Mouse (Mus musculus) hindbrain, embryonic 12.5 days (tissue): ENCODE measurements at regions not wholly inside any gene's neighbourhood (a gene's known extent, or its start where the extent isn't known, plus 50 kb on each side); places are given as distances from the start of the nearest gene placed in this dataset.

ENCODE experiments used
- ATAC-seq: fragments of 200-750 bp; cut with Nextera tagmentation; 2 replicates; pipeline ENCODE4 v1.8.0; 2017; ENCODE audit warnings: moderate TSS enrichment; ENCODE audit not compliant: low FRiP score
- H3K27ac ChIP-seq: fragments of 300-500 bp; sonication (generic); 2 replicates; pipeline ENCODE4 v1.5.1; 2016; ENCODE audit warnings: mild to moderate bottlenecking
- H3K27me3 ChIP-seq: fragments of 300-500 bp; sonication (generic); 2 replicates; pipeline ENCODE4 v1.6.1; 2016; ENCODE audit warnings: mild to moderate bottlenecking
- H3K36me3 ChIP-seq: fragments of 300-500 bp; sonication (generic); 2 replicates; pipeline ENCODE4 v1.6.1; 2016; ENCODE audit warnings: mild to moderate bottlenecking
- H3K4me1 ChIP-seq: fragments of 300-500 bp; sonication (generic); 2 replicates; pipeline ENCODE4 v1.6.1; 2016
- H3K4me2 ChIP-seq: fragments of 300-500 bp; sonication (generic); replicated peaks from 2 replicates; pipeline ENCODE4 v1.6.1; 2016; ENCODE audit warnings: mild to moderate bottlenecking
- H3K4me3 ChIP-seq: fragments of 300-500 bp; sonication (generic); 2 replicates; pipeline ENCODE4 v1.5.1; 2016; ENCODE audit warnings: mild to moderate bottlenecking
- H3K9ac ChIP-seq: fragments of 300-500 bp; sonication (generic); 2 replicates; pipeline ENCODE4 v1.6.1; 2016; ENCODE audit warnings: mild to moderate bottlenecking, moderate library complexity
- H3K9me3 ChIP-seq: fragments of 300-500 bp; sonication (generic); replicated peaks from 2 replicates; pipeline ENCODE4 v1.6.1; 2016; ENCODE audit warnings: mild to moderate bottlenecking
- WGBS: fragments of 180-500 bp; shearing (Covaris S2); methylation state at CpG from one replicate; pipeline ENCODE4 v1.1.7; 2016; 5-methylcytosine and 5-hydroxymethylcytosine counted together

DNA sequence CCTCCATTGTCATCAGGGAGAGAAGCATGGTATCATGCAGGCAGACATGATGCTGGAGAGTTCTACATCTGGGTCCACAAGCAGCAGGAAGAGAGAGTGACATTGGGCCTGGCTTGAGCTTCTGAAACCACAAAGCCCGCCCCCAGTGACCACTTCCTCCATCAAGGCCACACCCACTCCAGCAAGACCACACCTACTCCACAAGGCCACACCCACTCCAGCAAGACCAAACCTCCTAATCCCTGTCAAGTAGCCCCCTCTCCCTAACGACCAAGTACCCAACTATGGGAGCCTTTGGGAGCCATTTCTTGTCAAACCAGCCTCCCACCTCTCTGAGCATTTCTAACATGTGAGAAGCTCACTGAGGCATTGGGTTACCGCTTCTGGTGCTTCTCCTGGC lies 209.6 kb downstream of the Rpap3 start:
- Histone ChIP-seq H3K4me3 (no peak overlapping the region), H3K27ac (no peak overlapping the region), H3K9me3 (peaks cover 7% of the 10 kb centered on the region; the same call in 1 of the 2 replicates), H3K4me2 (no peak overlapping the region), H3K27me3 (no peaks in the 10 kb centered on the region), H3K9ac (no peak overlapping the region), H3K4me1 (no peaks in the 10 kb centered on the region), H3K36me3 (no peaks in the 10 kb centered on the region)
- 85% methylated on average over 3 of the region's 3 CpGs for WGBS
- ATAC-seq: no peak

DNA sequence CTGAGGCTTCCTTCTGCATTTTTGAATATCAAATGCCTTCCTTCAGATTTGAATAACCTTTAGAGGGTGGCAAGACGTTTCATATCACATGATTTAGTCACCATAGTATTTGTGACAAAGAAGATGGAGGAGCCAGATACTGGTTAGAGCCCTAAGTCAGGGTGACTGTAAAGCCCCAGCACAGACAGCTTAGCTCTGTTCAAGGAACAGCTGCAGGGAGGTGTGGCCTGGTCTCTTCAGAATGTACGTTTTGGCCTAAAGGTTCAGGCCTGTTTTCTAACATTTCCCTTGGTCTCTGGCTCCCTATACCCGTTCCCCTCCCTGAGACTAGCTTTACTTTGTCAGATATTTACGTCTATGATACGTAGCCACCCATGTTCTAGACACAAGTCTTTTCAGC lies 212.3 kb downstream of the Rpap3 start:
- Histone ChIP-seq H3K4me3 (no peak overlapping the region), H3K36me3 (no peaks in the 10 kb centered on the region), H3K4me2 (no peak overlapping the region), H3K27me3 (no peaks in the 10 kb centered on the region), H3K4me1 (no peaks in the 10 kb centered on the region), H3K9ac (no peak overlapping the region), H3K27ac (no peak overlapping the region), H3K9me3 (peaks cover 7% of the 10 kb centered on the region; the same call in 1 of the 2 replicates)
- WGBS: 93% methylated on average over 5 of the region's 5 CpGs
- no peak for ATAC-seq

DNA sequence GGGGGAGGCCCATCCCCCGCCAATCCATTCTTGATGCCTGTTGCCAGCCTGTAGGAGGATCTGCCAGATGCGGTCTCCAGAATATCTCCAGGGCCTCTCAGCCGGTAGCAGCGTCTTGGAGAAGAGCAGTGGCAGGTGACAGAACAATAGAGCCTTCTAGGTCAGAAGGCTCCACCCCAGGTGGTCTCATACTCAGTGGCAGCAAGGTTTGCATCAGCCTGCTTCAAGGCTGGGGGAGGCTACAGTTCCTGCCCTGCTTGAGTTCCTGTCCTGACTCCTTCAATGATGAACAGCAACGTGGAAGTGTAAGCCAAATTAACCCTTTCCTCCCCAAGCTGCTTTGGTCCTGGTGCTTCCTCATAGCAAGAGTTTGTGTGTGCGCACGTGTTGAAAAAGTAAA lies 213.8 kb downstream of the Rpap3 start:
- Histone ChIP-seq H3K27ac (no peak overlapping the region), H3K4me1 (no peaks in the 10 kb centered on the region), H3K9me3 (peaks cover 7% of the 10 kb centered on the region; the same call in 1 of the 2 replicates), H3K9ac (no peak overlapping the region), H3K4me3 (no peak overlapping the region), H3K36me3 (no peaks in the 10 kb centered on the region), H3K4me2 (no peak overlapping the region), H3K27me3 (no peaks in the 10 kb centered on the region)
- 70% methylated on average over 7 of the region's 7 CpGs for WGBS
- ATAC-seq: no peak

DNA sequence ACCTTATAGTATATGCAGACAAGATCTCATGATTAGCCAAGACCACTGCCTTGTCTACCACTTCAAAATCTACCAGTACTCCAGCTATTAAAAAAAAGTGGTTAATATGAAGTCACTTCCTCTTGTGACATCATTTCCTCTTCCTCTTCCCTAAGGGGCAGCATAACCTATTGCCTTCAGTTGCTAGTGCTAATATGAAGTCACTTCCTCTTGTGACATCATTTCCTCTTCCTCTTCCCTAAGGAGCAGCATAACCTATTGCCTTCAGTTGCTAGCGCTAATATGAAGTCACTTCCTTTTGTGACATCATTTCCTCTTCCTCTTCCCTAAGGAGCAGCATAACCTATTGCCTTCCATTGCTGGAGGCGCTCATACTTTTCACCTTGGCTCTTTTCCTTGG lies 218.2 kb downstream of the Rpap3 start:
- H3K4me1 ChIP-seq: no peaks in the 10 kb centered on the region
- 98% methylated on average over 2 of the region's 2 CpGs for WGBS
- no peak for ATAC-seq
- H3K36me3 ChIP-seq: no peaks in the 10 kb centered on the region
- no peak overlapping the region for H3K9ac ChIP-seq
- H3K4me3 ChIP-seq: no peak overlapping the region
- H3K4me2 ChIP-seq: no peak overlapping the region
- no peak overlapping the region for H3K27ac ChIP-seq
- no peaks in the 10 kb centered on the region for H3K27me3 ChIP-seq
- H3K9me3 ChIP-seq: no peaks in the 10 kb centered on the region

DNA sequence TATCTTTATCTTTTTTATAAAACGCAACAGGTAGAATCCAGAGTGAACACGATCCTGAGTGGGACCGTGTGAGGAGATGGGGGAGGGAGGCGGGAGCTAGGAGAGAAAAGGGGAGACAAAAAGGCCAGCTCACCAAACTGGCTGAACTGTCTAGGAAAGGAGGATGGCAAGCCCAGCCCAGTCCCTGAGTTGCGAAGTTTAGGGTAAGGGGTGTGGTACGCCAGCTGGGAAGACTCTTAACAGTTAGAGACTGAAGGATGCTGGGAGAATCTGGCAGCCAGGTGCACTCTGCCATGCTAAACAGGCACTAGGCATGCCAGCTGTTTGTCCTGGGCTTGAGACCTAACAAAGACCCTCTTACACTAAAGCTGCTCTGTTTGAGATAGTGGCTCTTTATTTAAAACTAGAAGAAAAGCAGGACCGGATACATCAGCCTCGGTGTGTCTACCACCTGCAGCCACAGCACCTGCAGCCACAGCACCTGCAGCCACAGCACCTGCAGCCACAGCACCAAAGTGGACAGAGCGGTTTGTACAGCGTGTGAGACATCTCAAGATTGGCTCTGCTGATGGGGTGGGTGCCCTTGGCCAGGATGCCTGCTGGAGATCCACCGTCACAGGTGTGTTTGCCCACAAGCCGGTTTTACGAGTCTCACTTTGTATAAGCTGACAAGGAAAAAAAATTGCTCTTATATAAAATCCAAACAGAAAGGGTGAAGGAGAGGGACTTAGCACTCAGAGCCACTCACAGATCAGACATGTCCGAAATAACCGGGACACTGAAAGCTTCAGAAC lies 225.1 kb upstream of the Amigo2 start:
- Histone ChIP-seq H3K4me1 (no peaks in the 10 kb centered on the region), H3K4me2 (no peak overlapping the region), H3K9me3 (no peaks in the 10 kb centered on the region), H3K9ac (no peak overlapping the region), H3K36me3 (no peaks in the 10 kb centered on the region), H3K4me3 (no peak overlapping the region), H3K27ac (no peak overlapping the region), H3K27me3 (no peaks in the 10 kb centered on the region)
- no peak for ATAC-seq
- 92% methylated on average over 15 of the region's 15 CpGs for WGBS

DNA sequence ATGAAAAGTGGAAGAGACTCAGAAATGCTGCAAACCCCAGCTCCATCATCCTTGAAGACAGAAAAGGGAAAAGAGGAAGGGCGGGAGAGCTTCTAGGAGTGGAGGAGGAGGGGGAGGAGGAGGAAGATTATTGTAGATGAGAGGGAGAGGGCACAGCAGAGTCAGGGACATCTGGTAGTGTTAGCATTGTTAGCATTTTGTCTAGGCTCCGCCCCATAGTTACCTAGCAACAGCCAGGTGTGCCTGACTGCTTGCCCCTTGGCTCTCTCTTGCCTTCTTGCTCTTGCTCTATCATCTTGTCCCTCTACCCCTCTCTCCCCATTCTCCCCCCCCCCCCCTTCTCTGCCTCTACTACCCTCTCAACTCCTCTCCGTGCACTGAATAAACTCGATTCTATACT lies 224.4 kb upstream of the Amigo2 start:
- ATAC-seq: no peak

DNA sequence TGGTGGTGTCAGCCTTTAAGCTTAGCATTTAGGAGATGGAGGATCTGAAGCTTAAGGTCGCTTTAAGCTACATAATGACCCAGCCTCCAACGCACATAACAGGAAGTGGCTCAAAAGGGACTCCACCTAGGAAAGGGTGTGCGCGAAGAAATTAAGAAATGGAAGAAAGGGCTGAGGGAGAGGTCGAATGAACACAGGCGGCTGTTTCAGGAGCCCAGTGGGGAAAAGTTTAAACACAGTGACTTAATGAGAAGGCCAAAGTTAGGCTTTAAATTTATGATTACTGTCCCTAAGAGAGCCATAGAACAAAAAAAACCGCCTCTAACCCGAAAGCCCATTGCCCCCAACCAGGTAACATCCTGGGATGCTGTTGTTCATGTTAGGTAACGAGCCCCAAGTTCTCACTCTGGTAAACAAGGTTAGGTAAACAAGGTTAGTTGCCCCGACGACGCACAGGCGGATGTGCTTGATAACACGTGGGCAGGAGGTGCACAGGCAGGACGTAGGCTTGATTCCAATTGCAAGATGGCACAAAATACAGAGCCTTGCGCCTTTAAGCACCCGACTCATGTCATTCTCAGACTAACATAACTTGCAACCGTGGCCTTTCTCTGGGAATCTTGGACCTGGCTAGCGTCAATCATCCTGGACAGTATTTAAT lies 222.7 kb upstream of the Amigo2 start:
- H3K4me3 ChIP-seq: no peak overlapping the region
- ATAC-seq: no peak
- no peak overlapping the region for H3K4me2 ChIP-seq
- H3K36me3 ChIP-seq: no peaks in the 10 kb centered on the region
- no peak overlapping the region for H3K9ac ChIP-seq
- no peaks in the 10 kb centered on the region for H3K4me1 ChIP-seq
- no peak overlapping the region for H3K27ac ChIP-seq
- H3K9me3 ChIP-seq: no peaks in the 10 kb centered on the region
- no peaks in the 10 kb centered on the region for H3K27me3 ChIP-seq
- 86% methylated on average over 19 of the region's 19 CpGs for WGBS

More for the DNA sequence above, 224.4 kb upstream of the Amigo2 start:
- Histone ChIP-seq H3K4me3 (no peak overlapping the region), H3K9ac (no peak overlapping the region), H3K9me3 (no peaks in the 10 kb centered on the region), H3K36me3 (no peaks in the 10 kb centered on the region), H3K27me3 (no peaks in the 10 kb centered on the region), H3K4me1 (no peaks in the 10 kb centered on the region), H3K27ac (no peak overlapping the region), H3K4me2 (no peak overlapping the region)
- 80% methylated on average over 4 of the region's 4 CpGs for WGBS

DNA sequence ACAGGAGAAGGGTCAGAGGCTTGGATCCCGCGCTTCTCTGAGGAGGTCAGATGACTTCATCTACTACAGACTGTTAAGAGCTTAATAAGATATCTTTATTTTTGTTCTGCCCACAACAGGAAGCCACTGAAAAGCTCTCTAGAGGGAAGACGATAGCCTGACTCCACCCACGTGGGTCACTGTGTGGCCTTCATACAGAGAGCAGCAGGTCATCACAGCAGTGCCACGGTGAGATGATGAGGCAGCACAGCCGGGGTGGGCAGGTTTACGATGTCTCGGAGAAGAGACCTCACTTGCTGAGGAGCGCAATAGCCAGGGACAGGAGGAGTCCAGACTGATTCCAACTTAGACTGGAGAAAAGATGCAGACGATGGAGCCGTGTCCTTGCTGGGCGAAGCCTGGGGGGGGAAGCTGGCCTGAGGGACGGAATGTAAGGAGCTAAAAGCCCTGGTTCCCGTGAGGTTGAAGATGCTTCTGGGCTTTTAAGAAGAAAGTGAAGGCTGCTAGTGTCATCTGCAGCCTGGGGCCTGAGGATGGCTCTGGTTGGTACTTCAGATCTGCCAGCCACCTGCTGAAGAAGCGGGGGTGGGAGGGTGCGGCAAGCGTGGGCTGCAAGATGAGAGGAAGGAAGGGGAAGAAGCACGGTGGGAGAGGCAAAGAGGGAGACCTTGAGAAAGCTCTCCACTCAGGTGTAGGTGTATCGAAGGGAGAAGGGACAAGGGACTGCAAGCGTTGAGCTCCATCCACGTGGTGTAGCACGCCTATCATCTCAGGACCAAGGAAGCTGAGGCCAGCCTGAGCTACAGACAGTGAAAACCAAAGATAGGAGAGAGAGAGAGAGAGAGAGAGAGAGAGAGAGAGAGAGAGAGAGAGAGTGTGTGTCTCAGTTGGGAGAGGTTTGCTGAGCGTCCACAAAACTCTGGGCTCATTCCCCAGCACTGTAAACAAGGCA lies 221.9 kb upstream of the Amigo2 start:
- no peaks in the 10 kb centered on the region for H3K36me3 ChIP-seq
- H3K4me3 ChIP-seq: no peak overlapping the region
- no peak overlapping the region for H3K27ac ChIP-seq
- no peak for ATAC-seq
- no peaks in the 10 kb centered on the region for H3K4me1 ChIP-seq
- no peak overlapping the region for H3K9ac ChIP-seq
- 81% methylated on average over 23 of the region's 23 CpGs for WGBS
- no peaks in the 10 kb centered on the region for H3K9me3 ChIP-seq
- H3K27me3 ChIP-seq: no peaks in the 10 kb centered on the region
- no peak overlapping the region for H3K4me2 ChIP-seq

DNA sequence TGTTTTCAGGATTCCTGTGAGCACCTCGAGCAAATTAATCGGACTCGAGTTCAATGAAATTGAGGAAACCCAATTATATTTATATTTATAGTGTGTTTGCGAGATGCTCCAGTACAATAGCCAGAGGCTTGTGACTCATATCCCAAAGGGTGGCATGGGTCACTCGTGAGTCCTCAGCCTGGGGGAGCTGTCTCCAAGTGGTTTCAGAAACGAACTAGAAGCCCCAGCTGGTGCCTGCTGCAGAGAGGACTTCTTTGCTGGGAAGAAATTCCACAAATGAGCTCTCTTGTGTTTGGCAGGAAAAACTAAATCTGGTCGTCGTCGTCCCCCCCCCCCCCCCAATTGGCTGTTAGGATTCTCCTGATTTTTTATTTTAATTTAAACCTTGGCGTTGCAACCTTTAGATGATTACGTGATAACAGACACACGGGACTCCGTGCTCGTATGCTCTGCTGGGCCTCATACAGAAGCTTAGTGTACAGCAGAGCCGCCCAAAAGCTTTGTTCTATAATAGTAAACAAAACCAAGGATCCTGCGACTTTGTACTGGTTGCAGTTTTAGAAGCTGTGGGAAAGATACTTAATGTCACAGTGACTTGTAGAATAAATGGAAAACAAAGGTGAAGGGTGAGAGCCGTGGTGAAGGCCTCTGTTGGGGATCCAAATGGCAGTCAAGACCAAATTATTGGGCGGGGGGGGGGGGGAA lies 220.8 kb upstream of the Amigo2 start:
- Histone ChIP-seq H3K4me3 (no peak overlapping the region), H3K27me3 (no peaks in the 10 kb centered on the region), H3K36me3 (no peaks in the 10 kb centered on the region), H3K4me1 (no peaks in the 10 kb centered on the region), H3K4me2 (no peak overlapping the region), H3K27ac (no peak overlapping the region), H3K9ac (no peak overlapping the region), H3K9me3 (no peaks in the 10 kb centered on the region)
- no peak for ATAC-seq
- 81% methylated on average over 18 of the region's 18 CpGs for WGBS

DNA sequence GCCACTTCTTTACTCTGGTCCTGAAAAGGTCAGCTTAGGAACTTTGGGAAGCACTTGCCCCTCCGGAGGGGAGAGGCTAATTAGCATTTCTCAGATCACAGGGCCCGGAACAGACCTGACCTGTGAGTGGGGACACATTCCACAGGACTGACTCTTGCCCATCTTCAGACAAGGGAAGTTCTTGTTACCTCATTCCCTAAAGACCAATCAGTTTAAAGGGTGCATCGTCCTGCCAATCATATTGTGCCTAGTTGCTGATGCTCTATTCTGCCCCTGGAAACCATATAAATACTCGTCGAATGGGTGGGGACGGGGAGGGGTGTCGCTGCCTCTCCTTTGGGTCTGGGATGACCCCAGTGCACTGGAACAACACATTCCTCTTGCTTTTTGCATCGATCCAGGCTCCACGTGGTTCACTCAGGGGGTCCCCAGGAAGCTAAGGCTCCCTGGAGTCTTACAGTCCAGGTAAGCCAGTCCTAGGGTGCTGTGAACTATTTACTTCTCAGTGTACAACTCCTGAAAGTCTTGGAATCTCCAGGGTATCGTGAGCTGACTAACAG lies 219.9 kb upstream of the Amigo2 start:
- WGBS: 84% methylated on average over 10 of the region's 10 CpGs
- no peaks in the 10 kb centered on the region for H3K4me1 ChIP-seq
- no peak for ATAC-seq

DNA sequence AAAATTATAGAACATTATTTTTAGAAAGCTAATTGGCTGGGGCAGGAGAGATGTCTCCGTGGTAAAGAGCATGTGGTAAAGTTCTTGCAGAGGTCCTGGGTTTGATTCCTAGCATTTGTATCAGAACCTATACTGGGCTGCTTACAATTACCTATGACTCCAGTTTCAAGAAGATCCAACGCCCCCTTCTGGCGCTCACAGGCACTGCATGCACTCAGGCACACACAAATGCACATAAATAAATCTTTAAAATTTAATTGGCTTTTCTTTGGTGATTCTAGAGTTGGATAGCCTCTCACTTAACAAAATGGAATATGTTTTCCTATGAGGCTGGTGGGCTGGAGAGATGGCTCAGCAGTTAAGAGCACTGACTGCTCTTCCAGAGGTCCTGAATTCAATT lies 219.0 kb upstream of the Amigo2 start:
- Histone ChIP-seq H3K9me3 (no peaks in the 10 kb centered on the region), H3K4me2 (no peak overlapping the region), H3K27me3 (no peaks in the 10 kb centered on the region), H3K9ac (no peak overlapping the region), H3K36me3 (no peaks in the 10 kb centered on the region), H3K4me3 (no peak overlapping the region), H3K27ac (no peak overlapping the region), H3K4me1 (no peaks in the 10 kb centered on the region)
- ATAC-seq: no peak
- 59% methylated on average over 3 of the region's 3 CpGs for WGBS

More for the DNA sequence above, 219.9 kb upstream of the Amigo2 start:
- Histone ChIP-seq H3K4me3 (no peak overlapping the region), H3K4me2 (no peak overlapping the region), H3K36me3 (no peaks in the 10 kb centered on the region), H3K27me3 (no peaks in the 10 kb centered on the region), H3K9me3 (no peaks in the 10 kb centered on the region), H3K9ac (no peak overlapping the region), H3K27ac (no peak overlapping the region)
